Mouse (Mus musculus): ENCODE results near the gene Adcy10. TPM values are rescaled to one million over a fixed set of nuclear protein-coding genes. Genes with fewer than 3 reads are reported as not detected.

Adcy10 gene
- total RNA-seq, 2 experiments from 2014 or later: 0.08 TPM; not detected in 1

GRCm38 (mm10) chr1:165594699-165595421, 109.9 kb downstream of the Adcy10 start:
- no peak for ATAC-seq (replicated peaks; ENCODE audit: poor library complexity)

- no peak for ATAC-seq (replicated peaks; ENCODE audit: poor library complexity)
Observed at GRCm38 (mm10) chr1:165601775-165602280, 116.8 kb downstream of the Adcy10 start.

GRCm38 (mm10) chr1:165603218-165603617, 118.2 kb downstream of the Adcy10 start:
- ATAC-seq (replicated peaks; ENCODE audit: poor library complexity): peak; percentile 51

GRCm38 (mm10) chr1:165604203-165604602, 119.2 kb downstream of the Adcy10 start:
- ATAC-seq (replicated peaks; ENCODE audit: poor library complexity): peak; percentile 88

- no peak for ATAC-seq (replicated peaks; ENCODE audit: poor library complexity)
Observed at GRCm38 (mm10) chr1:165605108-165605507, 120.1 kb downstream of the Adcy10 start.

- ATAC-seq (replicated peaks; ENCODE audit: poor library complexity): no peak
Observed at GRCm38 (mm10) chr1:165605774-165606173, 120.8 kb downstream of the Adcy10 start.

- no peak for ATAC-seq (replicated peaks; ENCODE audit: poor library complexity)
Observed at GRCm38 (mm10) chr1:165608904-165609303, 123.9 kb downstream of the Adcy10 start.

GRCm38 (mm10) chr1:165609495-165610320, 124.7 kb downstream of the Adcy10 start:
- ATAC-seq (replicated peaks; ENCODE audit: poor library complexity): 0 out of 2 replicates have a peak, but pooled peaks have one; percentile 15

- ATAC-seq (replicated peaks; ENCODE audit: poor library complexity): no peak
Observed at GRCm38 (mm10) chr1:165610321-165610999, 125.5 kb downstream of the Adcy10 start.

GRCm38 (mm10) chr1:165612714-165613113, 127.7 kb downstream of the Adcy10 start:
- peak; percentile 48 for ATAC-seq (replicated peaks; ENCODE audit: poor library complexity)

GRCm38 (mm10) chr1:165613926-165614325, 128.9 kb downstream of the Adcy10 start:
- ATAC-seq (replicated peaks; ENCODE audit: poor library complexity): no peak

GRCm38 (mm10) chr1:165614793-165615192, 129.8 kb downstream of the Adcy10 start:
- no peak for ATAC-seq (replicated peaks; ENCODE audit: poor library complexity)

- ATAC-seq (replicated peaks; ENCODE audit: poor library complexity): no peak
Observed at GRCm38 (mm10) chr1:165616652-165617051, 131.7 kb downstream of the Adcy10 start.

GRCm38 (mm10) chr1:165617166-165617891, 132.3 kb downstream of the Adcy10 start:
- ATAC-seq (replicated peaks; ENCODE audit: poor library complexity): no peak

GRCm38 (mm10) chr1:165618201-165618624, 133.2 kb downstream of the Adcy10 start:
- no peak for ATAC-seq (replicated peaks; ENCODE audit: poor library complexity)

GRCm38 (mm10) chr1:165625058-165625457, 140.1 kb downstream of the Adcy10 start:
- no peak for ATAC-seq (replicated peaks; ENCODE audit: poor library complexity)

GRCm38 (mm10) chr1:165625896-165626295, 140.9 kb downstream of the Adcy10 start:
- ATAC-seq (replicated peaks; ENCODE audit: poor library complexity): no peak
